Mouse (Mus musculus): Measurements from ENCODE around the gene Acap2.

- TF ChIP-seq CTCF (IDR thresholded peaks at IDR 0.05; ENCODE audit: low read depth, low read length) (no peak), POLR2A (IDR thresholded peaks at IDR 0.05; ENCODE audit: borderline replicate concordance, low read depth, low read length) (no peak)
Measured at GRCm38 (mm10) chr16:31167934-31168333, 33.1 kb downstream of the Acap2 start.

Measured in bone marrow macrophage, adult 2 months (primary cell).